Comparison of ENCODE assay signal across 8 mouse cellular contexts in the genomic region with DNA sequence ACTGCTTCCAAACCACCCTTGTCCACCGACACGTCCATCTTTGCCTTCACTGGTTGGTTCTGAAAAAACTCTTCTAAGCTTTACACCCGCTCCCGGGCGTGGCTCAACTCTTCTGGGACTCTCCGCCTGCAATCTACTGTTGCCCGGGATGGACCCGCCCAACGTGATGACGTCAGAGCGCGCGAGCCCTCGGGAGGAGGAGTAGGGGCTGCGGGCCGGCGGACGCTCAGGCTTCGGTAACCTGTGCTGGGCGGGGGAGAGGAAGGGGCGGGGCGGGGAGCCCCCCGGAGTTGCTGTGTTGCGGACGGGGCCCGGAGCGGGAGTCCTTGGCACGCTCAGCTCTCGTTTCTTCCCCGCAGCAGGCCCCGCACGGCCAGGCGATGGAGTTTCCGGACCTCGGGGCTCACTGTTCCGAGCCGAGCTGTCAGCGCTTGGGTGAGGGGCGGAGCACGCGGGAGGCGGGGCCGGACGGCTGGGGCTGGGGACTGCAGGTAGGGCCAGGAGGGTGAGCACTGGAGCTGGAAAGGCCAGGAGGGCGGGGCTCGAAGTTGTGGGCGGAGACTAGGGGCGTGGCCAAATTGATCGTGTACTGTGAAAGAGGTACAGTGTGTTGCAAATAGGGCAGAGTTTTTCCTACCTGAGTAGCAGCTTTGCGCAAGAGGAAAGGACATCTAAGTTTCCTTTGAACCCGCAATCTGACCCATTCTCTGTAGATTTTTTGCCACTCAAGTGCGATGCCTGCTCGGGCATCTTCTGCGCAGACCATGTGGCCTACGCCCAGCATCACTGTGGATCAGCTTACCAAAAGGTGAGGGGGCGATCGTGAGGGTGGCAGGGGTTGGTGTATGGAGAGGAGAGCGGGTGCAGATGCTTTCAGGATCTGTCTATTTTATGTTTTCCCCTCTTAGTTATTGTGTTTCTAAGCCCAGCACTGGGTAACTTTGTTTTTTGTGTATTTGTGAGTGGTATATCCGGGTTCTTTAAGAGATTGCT. TPM values are rescaled to one million over a fixed set of nuclear protein-coding genes. Genes with fewer than 3 reads are reported as not detected.
DNase-seq lines count a peak whose midpoint lies in the region; ATAC-seq lines count a peak whose summit lies in the region.

Gene Zfand2b (plus strand): TSS at position 175 of the 993 bp plus-strand sequence.

- no peaks in the 10 kb centered on the region for H3K9me3 ChIP-seq in heart, embryonic 10.5 days
- H3K9me3 ChIP-seq in kidney, embryonic 15.5 days (replicated peaks), result no peaks in the 10 kb centered on the region

- H3K27ac ChIP-seq in heart, embryonic 10.5 days, result peak within 1 kb of the TSS; percentile 94
- peak within 1 kb of the TSS; percentile 94 for H3K27ac ChIP-seq in kidney, embryonic 15.5 days

- peak within 1 kb of the TSS; percentile 89 for H3K4me3 ChIP-seq in heart, embryonic 10.5 days
- H3K4me3 ChIP-seq in kidney, embryonic 15.5 days (replicated peaks), result peak within 1 kb of the TSS; percentile 85

- WGBS in heart, embryonic 10.5 days, result 1% methylated on average over 56 of the region's 59 CpGs
- under 1% methylated on average over 56 of the region's 59 CpGs for WGBS in kidney, embryonic 15.5 days

- ATAC-seq in erythroblast, adult 5-6 weeks (replicated peaks; ENCODE audit: low FRiP score, poor library complexity, severe bottlenecking), result peak; percentile 91
- peak; percentile 98 for ATAC-seq in kidney, embryonic 15.5 days (replicated peaks; ENCODE audit: low FRiP score)
- ATAC-seq in monocyte, adult 5-6 weeks (replicated peaks; ENCODE audit: insufficient number of reproducible peaks, low FRiP score, low TSS enrichment, poor library complexity, severe bottlenecking), result peak; percentile 91

- peaks cover 40% of the 10 kb centered on the region for H3K36me3 ChIP-seq in heart, embryonic 10.5 days
- peaks cover 40% of the 10 kb centered on the region for H3K36me3 ChIP-seq in kidney, embryonic 15.5 days

- H3K27me3 ChIP-seq in heart, embryonic 10.5 days (ENCODE audit: insufficient read depth, poor library complexity, severe bottlenecking), result no peaks in the 10 kb centered on the region
- no peaks in the 10 kb centered on the region for H3K27me3 ChIP-seq in kidney, embryonic 15.5 days

- H3K9ac ChIP-seq in kidney, embryonic 15.5 days, result peak within 1 kb of the TSS; percentile 70

- DNase-seq in B cell, adult 2 months, result peak; percentile 99
- DNase-seq in brain, adult 2 months (ENCODE audit: low read depth, low spot score), result peak; percentile 97
- peak; percentile 99 for DNase-seq in heart, embryonic 10.5 days (ENCODE audit: low spot score)
- peak; percentile 99 for DNase-seq in liver
- DNase-seq in spleen, postnatal 4 days (ENCODE audit: low spot score in 2 of 2), result peak; percentile 98 to 99

- H3K4me1 ChIP-seq in heart, embryonic 10.5 days, result peaks cover 16% of the 10 kb centered on the region
- H3K4me1 ChIP-seq in kidney, embryonic 15.5 days, result peaks cover 16% of the 10 kb centered on the region

- H3K4me2 ChIP-seq in kidney, embryonic 15.5 days, result peak within 1 kb of the TSS; percentile 82

RNA-seq across cellular contexts. Expression of gene Zfand2b, which starts in this region (rescaled TPM):
- total RNA-seq in erythroblast, adult 5-6 weeks (2015; ENCODE audit: low replicate concordance), result 15.9 and 28.2 TPM in 2 replicates
- total RNA-seq in erythroblast, adult 5-6 weeks (2017; ENCODE audit: low replicate concordance), result 43.3 and 49.6 TPM in 2 replicates
- 30.2 and 32.1 TPM in 2 replicates for polyA plus RNA-seq in heart, embryonic 10.5 days (2016; fragmentation: Nextera tagmentation; extraction: Ambion mirVana)
- polyA plus RNA-seq in kidney, embryonic 15.5 days (2015; fragmentation: Nextera tagmentation; extraction: Ambion mirVana), result 41.3 and 42.4 TPM in 2 replicates
- total RNA-seq in monocyte, adult 5-6 weeks (2017), result 40.9 to 48.3 TPM (median 44.9 TPM) in 3 replicates

Comparison
In these comparisons a context has a peak if more than half of its experiments do, and no peak if none do; other contexts are left out.
1. Peak in every context shown above with its lines: DNase-seq, ATAC-seq, H3K4me3 ChIP-seq and H3K27ac ChIP-seq.